9 mouse cellular contexts compared by ENCODE assay signal in genomic region chr9:42314959-42315358, GRCm38 (mm10). TPM values are rescaled to one million over a fixed set of nuclear protein-coding genes. Genes with fewer than 3 reads are reported as not detected.
DNase-seq lines count a peak whose midpoint lies in the region; ATAC-seq lines count a peak whose summit lies in the region.
"Had no signal": no experiment of that assay in that cellular context is flagged by ENCODE, and none has a peak within 500 bp of the region (broad histone marks: within the 10 kb centered on the region; RNA-seq: fewer than 3 reads in every experiment).

No protein-coding gene starts in this region.

- H3K4me1 ChIP-seq in midbrain, embryonic 10.5 days = peaks cover 5% of the 10 kb centered on the region; the same call in 1 of the 2 replicates
- H3K4me1 ChIP-seq in midbrain, embryonic 16.5 days (ENCODE audit: control insufficient read depth, insufficient read depth, low read length) = no peaks in the 10 kb centered on the region
- no peaks in the 10 kb centered on the region for H3K4me1 ChIP-seq in embryonic facial prominence, embryonic 11.5 days (ENCODE audit: control insufficient read depth, insufficient read depth, low read length)

- no peaks in the 10 kb centered on the region for H3K9me3 ChIP-seq in midbrain, embryonic 10.5 days (replicated peaks)
- H3K9me3 ChIP-seq in midbrain, embryonic 16.5 days (replicated peaks; ENCODE audit: control insufficient read depth, low read length, poor library complexity, severe bottlenecking) = no peaks in the 10 kb centered on the region
- H3K9me3 ChIP-seq in embryonic facial prominence, embryonic 11.5 days (replicated peaks; ENCODE audit: control insufficient read depth, low read length) = no peaks in the 10 kb centered on the region
- H3K9me3 ChIP-seq: limb, embryonic 13.5 days had no signal

- intact Hi-C loops in left cerebral cortex, postnatal 36 days (cut with DNase I) = no loop called here

- no peaks in the 10 kb centered on the region for H3K27me3 ChIP-seq in midbrain, embryonic 10.5 days (ENCODE audit: low read depth, poor library complexity, severe bottlenecking)
- no peaks in the 10 kb centered on the region for H3K27me3 ChIP-seq in midbrain, embryonic 16.5 days (ENCODE audit: control insufficient read depth, insufficient read depth, low read depth, low read length)
- H3K27me3 ChIP-seq in embryonic facial prominence, embryonic 11.5 days (ENCODE audit: control insufficient read depth, insufficient read depth, low read length) = no peaks in the 10 kb centered on the region
- H3K27me3 ChIP-seq: limb, embryonic 13.5 days had no signal

- H3K27ac ChIP-seq in midbrain, embryonic 10.5 days (replicated peaks) = no peak overlapping the region
- H3K27ac ChIP-seq in midbrain, embryonic 16.5 days (ENCODE audit: low read length) = no peak overlapping the region
- no peak overlapping the region for H3K27ac ChIP-seq in embryonic facial prominence, embryonic 11.5 days (replicated peaks; ENCODE audit: low read depth, low read length)
- H3K27ac ChIP-seq: limb, embryonic 13.5 days had no signal

- no peaks in the 10 kb centered on the region for H3K36me3 ChIP-seq in midbrain, embryonic 10.5 days
- H3K36me3 ChIP-seq in midbrain, embryonic 16.5 days (ENCODE audit: control insufficient read depth, insufficient read depth, low read length) = no peaks in the 10 kb centered on the region
- no peaks in the 10 kb centered on the region for H3K36me3 ChIP-seq in embryonic facial prominence, embryonic 11.5 days (replicated peaks; ENCODE audit: control insufficient read depth, insufficient read depth, low read depth, low read length)
- H3K36me3 ChIP-seq: limb, embryonic 13.5 days had no signal

- WGBS in midbrain, embryonic 10.5 days = 74% methylated on average over 4 of the region's 4 CpGs
- WGBS in midbrain, embryonic 16.5 days = 65% methylated on average over 4 of the region's 4 CpGs
- 58% methylated on average over 4 of the region's 4 CpGs for WGBS in embryonic facial prominence, embryonic 11.5 days

- no peak for ATAC-seq in midbrain, embryonic 16.5 days
- ATAC-seq in embryonic facial prominence, embryonic 11.5 days (replicated peaks; ENCODE audit: insufficient number of reproducible peaks, low FRiP score, low TSS enrichment, low read depth) = no peak
- no peak for ATAC-seq in erythroblast, adult 5-6 weeks (replicated peaks; ENCODE audit: low FRiP score, poor library complexity, severe bottlenecking)

- peak; percentile 20 for DNase-seq in adrenal gland, postnatal 14 days
- no peak for DNase-seq in adrenal gland, adult 2 months
- DNase-seq in midbrain, embryonic 10.5 days (ENCODE audit: low spot score) = peak; percentile 25
- peak; percentile 63 for DNase-seq in embryonic facial prominence, embryonic 11.5 days (ENCODE audit: low spot score)
- peak; percentile 92 for DNase-seq in retina, postnatal 1 day
- DNase-seq in left cerebral cortex, postnatal 36 days (ENCODE audit: low spot score in 2 of 2) = no peak

- H3K9ac ChIP-seq in midbrain, embryonic 16.5 days (ENCODE audit: low read depth, low read length) = no peak overlapping the region
- no peak overlapping the region for H3K9ac ChIP-seq in embryonic facial prominence, embryonic 11.5 days (replicated peaks; ENCODE audit: low read length)
- H3K9ac ChIP-seq: limb, embryonic 13.5 days had no signal

- no peak overlapping the region for H3K4me2 ChIP-seq in midbrain, embryonic 16.5 days (ENCODE audit: low read length)
- no peak overlapping the region for H3K4me2 ChIP-seq in embryonic facial prominence, embryonic 11.5 days (ENCODE audit: low read depth, low read length)
- H3K4me2 ChIP-seq: limb, embryonic 13.5 days had no signal

- no peak overlapping the region for H3K4me3 ChIP-seq in midbrain, embryonic 10.5 days
- no peak overlapping the region for H3K4me3 ChIP-seq in midbrain, embryonic 16.5 days (ENCODE audit: low read depth, low read length)
- H3K4me3 ChIP-seq in embryonic facial prominence, embryonic 11.5 days (ENCODE audit: low read depth, low read length) = no peak overlapping the region
- H3K4me3 ChIP-seq: limb, embryonic 13.5 days had no signal

RNA-seq across cellular contexts. Expression of gene Sc5d, which starts 50.9 kb away (rescaled TPM):
- total RNA-seq in adrenal gland, postnatal 14 days (2021) = 42.6 and 60.6 TPM in 2 replicates
- 100 to 1,000 TPM in 1 of 2 experiments, 10 to 100 TPM in 1; 55.2 to 220 TPM for total RNA-seq in adrenal gland, adult 2 months (2021)
- polyA plus RNA-seq in adrenal gland, adult 2 months (2012; rRNA removed) = 26.2 and 55.2 TPM in 2 replicates
- polyA plus RNA-seq in midbrain, embryonic 10.5 days (2016; fragmentation: Nextera tagmentation; extraction: Ambion mirVana) = 64.8 and 71.0 TPM in 2 replicates
- polyA plus RNA-seq in midbrain, embryonic 16.5 days (2015; fragmentation: Nextera tagmentation; extraction: Ambion mirVana) = 88.3 and 90.2 TPM in 2 replicates
- polyA plus RNA-seq in embryonic facial prominence, embryonic 11.5 days (2014; fragmentation: Nextera tagmentation; extraction: Ambion mirVana) = 52.1 and 56.8 TPM in 2 replicates
- total RNA-seq in erythroblast, adult 5-6 weeks (2015; ENCODE audit: low replicate concordance) = 2.1 and 11.3 TPM in 2 replicates
- 3.6 and 17.6 TPM in 2 replicates for total RNA-seq in erythroblast, adult 5-6 weeks (2017; ENCODE audit: low replicate concordance)
- 10 to 100 TPM; 54.7 to 56.5 TPM for total RNA-seq in left cerebral cortex, postnatal 36 days (2021)

Comparison
In these comparisons a context has a peak if more than half of its experiments do, and no peak if none do; other contexts are left out.
1. DNase-seq: peak in adrenal gland, postnatal 14 days (single experiment), midbrain, embryonic 10.5 days (single experiment), embryonic facial prominence, embryonic 11.5 days (single experiment) and retina, postnatal 1 day (single experiment); none in adrenal gland, adult 2 months (single experiment) and left cerebral cortex, postnatal 36 days (0 of 2).